Mouse (Mus musculus) cerebellum, postnatal 4 days (tissue): ENCODE data around the gene Dlg2.
A peak's percentile ranks its signal among the peaks of the same experiment; 100 is the strongest.

Source experiments
- DNase-seq, 2 experiments: peaks; one replicate each; pipeline ENCODE4 v3.0.0; 2022; ENCODE audit warnings: low spot score in 2 of 2, mixed read lengths in 1 of 2

Gene Dlg2

GRCm38 (mm10) chr7:91897509-91897908 is 1421.0 kb downstream of the Dlg2 start:
- peak in 1 of 2 experiments; percentile 21 for DNase-seq

DNA sequence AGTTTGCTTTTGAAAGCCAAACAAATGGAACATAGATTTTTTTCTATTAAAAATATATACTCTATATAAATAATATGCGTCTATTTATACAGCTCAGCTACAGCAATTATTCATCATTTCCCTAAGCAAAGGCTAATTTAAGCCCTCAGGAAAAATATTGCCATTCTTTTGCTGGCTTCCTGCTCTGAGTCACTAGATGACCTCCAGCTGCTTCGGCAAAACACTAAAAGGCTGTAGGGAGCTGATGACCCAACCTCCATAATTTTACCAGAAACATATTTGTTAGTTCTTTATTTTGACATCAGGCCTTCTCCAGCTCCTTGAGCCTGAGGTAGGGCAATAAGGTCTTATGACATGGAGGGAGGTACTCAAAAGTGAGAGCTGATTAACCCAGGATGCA is 1426.0 kb downstream of the Dlg2 start:
- DNase-seq, result no peak

DNA sequence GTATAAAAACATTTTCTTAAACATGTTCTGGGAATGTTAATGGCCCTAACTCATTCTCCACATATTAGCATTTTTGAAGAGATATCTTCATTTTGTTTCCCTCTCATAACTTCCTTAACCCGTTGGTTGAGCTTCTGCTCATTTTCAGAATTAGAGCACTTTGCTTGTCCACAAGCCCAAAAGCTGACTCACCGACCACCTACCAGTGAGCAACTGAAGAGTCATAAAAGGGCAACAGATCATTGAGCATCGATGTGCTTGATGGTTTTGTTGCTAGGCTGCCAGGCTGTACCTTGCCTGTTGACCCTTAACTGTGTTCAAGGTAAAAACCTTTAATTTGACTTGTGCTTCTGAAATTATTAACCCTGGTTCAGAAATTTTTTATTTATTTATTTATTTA is 1440.3 kb downstream of the Dlg2 start:
- no peak for DNase-seq

DNA sequence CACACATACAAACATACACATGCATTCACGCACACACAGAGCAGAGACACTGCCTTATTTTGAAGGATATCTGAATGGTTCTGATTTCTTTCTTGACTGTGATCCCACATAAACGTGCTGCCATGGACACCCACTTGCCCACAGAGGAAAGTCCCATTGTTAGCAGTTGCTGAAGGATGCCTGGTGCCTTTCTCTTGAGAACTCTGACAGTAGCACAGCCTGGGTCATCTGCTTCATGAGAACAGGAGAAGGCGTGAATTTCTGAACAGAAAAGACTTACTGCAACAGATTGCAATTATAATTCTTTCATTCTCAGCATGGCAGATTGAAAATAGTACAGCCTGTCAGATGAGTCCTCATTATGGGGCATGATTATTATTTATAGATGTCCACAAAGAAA is 1442.6 kb downstream of the Dlg2 start:
- no peak for DNase-seq

DNA sequence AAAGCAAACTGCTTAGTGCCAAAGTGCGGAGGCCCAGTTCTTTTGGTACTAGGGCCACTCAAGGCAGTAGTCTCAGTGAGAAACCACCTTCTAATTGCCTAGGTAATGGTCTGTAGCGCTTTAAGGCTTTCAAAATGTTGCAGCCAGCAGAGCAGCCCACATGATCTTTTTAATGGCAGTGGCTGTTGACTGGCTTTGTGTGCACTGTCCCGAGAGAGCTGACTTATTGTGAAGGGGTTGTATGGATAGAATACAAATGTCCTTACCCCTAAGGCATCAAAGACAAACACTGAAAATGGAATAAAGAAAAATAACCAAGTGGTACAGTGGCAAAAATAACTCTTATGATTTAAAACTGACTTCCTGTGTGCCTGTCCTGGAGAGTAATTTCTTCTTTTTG is 1443.3 kb downstream of the Dlg2 start:
- no peak for DNase-seq

GRCm38 (mm10) chr7:91934881-91935597 is 1458.6 kb downstream of the Dlg2 start:
- no peak for DNase-seq

GRCm38 (mm10) chr7:91936193-91936592 is 1459.7 kb downstream of the Dlg2 start:
- DNase-seq, result no peak

DNA sequence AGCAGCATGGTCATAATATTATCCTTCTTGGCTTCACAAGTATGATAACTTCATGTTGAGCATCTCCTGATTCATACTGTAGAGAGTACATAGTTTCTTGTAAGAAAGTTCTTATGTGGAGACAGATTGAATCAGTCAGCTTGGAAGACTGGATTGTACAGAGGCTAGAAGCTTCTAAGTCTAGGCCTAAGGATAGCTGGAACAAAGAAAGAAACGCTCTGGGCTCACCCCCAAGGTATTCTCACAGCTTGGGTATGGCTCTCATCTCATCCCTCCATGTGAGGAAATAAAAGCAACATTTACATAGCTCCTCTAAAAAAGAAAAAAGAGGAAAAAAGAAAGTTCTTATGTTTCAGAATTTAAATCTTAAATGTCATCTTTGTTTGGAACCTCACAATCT is 1466.8 kb downstream of the Dlg2 start:
- DNase-seq, result no peak

GRCm38 (mm10) chr7:91955584-91955983 is 1479.1 kb downstream of the Dlg2 start:
- DNase-seq, result no peak

GRCm38 (mm10) chr7:91962956-91963355 is 1486.5 kb downstream of the Dlg2 start:
- DNase-seq, result no peak

GRCm38 (mm10) chr7:91972970-91973369 is 1496.5 kb downstream of the Dlg2 start:
- DNase-seq, result no peak

DNA sequence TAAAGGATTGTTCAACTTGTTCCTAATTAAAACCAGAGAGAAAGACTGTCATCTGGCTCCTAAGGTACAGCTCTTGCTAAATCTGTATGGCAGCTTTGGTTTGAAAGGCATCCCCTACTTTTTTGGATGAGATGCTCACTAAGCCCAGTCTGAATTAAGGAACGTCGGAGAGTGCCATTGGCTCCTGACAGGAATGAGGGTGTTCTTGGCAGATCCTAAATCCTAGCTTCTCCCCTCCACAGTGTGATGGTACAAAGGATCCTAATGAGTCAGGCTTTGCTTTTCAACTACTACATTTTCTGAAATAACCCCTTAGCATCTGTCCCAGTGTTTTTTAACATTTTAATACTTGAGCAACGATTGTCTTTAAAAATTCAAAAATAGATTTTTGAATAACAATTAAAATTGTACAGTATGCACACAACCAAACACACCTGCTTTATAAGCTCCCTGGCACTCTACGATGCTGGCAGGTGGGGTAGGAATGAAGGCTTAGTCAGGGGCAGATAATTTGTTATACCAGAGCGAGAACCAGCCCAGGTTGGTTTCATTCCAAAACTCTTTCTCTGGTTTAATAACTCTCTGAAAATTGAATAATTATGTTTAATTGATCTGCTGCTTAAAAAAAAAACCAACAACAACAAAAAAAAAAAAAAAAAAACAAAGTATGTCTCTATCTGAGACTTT is 1527.4 kb downstream of the Dlg2 start:
- DNase-seq, result no peak

GRCm38 (mm10) chr7:92005681-92006425 is 1529.4 kb downstream of the Dlg2 start:
- DNase-seq, result no peak

DNA sequence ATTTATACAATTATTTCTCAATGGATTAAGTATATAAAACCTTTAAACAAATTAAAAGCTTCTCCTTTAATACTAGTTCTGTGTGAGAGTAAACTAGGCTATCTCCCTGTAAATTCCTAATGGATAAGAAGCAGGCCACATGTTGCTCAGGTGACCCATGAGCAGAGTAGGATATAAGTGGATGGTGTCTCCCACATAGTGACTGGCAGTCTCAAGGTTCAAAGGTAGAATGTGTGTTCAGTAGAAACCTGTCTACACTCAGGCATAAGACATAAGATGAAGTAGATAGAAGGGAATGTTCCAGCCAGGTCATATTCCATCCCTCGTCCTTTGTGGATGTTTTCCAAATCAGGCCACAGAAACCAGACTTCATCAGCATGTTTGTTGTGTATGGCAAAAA is 1532.2 kb downstream of the Dlg2 start:
- DNase-seq, result no peak

- no peak for DNase-seq
These were observed 1548.5 kb downstream of the Dlg2 start for GRCm38 (mm10) chr7:92024928-92025327.

DNA sequence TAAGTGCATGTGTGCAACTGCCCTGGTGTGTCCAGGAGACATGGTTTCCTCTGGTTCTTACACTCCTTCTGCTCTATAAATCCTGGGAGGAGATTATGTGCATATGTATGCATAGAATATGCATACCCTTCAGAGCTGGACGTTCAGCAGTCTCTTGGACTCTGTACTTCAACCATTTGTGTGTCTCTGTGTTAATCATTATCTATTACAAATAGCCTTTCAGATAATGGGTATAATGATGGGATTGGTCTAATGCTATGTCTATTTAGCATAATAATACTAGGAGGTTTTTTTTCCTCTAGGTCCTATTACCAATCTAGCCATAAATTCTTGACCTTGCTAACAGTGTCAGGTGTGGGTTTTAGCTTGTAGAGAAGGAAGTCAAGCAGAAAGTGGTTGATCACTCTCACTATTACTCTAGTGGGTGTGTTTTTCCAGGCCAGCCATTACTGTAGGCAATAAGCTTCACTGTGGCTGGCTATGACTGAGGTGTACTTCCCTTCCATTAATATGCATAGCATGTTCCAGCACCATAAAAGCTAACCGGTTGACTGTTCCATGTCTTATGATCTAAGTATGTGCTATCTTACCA is 1549.1 kb downstream of the Dlg2 start:
- DNase-seq, result no peak

DNA sequence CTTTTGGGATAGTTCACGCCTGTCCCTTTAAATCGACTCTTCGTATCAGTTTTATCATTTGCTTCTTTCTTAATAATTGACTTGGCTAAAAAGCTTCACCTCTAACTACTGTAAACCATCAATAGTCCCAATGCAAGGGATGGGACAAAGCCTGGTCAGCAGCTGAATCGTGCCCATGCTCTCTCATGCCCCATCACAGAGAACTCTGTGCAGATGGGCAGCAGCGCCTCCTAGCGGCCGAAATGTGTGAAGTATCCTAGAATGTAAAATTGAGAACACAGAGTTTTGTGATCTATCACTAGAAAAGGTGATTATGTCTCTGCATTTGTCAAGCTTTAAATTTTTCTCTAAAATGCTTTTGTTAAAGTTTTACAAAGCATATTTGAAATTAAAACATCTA is 1550.6 kb downstream of the Dlg2 start:
- peak; percentile 68 to 72 for DNase-seq

- no peak for DNase-seq
These were observed 1557.8 kb downstream of the Dlg2 start for GRCm38 (mm10) chr7:92034256-92034655.

- DNase-seq, result no peak
These were observed 1563.7 kb downstream of the Dlg2 start for GRCm38 (mm10) chr7:92040187-92040586.

DNA sequence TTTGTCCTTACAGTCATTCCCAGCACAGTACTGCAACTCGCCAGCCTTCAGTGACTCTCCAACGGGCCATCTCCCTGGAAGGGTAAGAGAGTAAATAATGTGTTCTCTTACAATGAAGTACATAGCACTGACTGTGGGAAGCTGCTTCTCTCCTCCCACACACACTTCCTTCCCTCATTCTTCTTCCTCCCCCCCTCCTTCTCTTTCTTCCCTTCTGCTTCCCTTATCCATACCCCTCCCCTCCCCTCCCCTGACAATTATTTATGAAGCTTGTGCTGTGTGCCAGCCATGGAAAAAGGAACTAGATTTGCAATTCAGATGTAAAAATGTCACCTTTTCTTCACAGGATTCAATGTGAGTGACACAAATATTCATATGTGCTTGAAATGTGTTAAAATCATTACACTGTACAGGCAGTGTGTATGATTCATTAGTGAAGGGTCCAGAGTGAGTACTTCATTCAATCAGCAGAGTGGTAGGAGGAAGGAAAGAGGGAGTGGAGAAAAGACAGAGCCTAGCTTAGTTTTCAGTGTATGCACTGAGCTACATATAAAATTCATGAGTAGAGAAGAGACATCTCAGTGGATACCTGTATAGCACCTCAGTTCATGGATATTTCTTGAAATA is 1564.4 kb downstream of the Dlg2 start:
- no peak for DNase-seq

DNA sequence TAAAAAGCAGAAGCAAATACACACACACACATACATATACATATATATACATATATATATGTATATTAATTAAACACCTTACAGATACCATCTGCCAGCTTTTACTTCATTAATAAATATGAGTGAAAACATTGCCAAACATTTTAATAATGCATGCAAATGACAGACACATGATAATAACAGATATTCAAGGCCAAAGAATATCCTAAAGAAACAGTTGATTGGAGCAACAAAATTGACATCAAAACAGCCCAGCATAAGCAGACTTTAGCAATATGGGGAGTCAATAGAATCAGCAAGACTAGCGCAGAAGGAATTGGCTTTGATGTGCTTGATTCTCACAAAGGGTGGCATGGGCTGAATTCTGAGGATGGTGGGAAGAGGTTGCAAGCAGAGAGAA is 1568.5 kb downstream of the Dlg2 start:
- no peak for DNase-seq

DNA sequence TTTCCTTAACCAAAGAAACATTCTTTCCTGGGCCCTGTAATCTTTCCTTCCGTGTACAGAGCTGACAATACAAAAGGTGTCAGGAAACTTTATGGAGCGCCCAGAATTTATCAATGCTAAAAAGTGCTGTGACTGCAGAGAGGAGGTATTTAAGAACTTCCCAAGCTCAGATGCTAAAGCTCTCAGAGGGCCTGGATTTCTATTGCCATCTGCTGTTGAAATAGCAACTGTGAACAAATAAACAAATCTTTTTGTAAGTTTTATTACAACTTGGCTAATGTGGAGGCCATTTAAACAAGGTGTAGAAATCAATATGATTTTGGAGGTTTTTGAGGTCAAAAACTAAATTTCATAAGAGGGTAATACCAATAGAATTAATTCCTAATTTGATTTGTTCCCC is 1570.8 kb downstream of the Dlg2 start:
- no peak for DNase-seq
